Mouse (Mus musculus): Measurements from ENCODE around the gene Zfp692.

- TF ChIP-seq GATA1 (IDR thresholded peaks at IDR 0.05; ENCODE audit: low read length): no peak
- no peak for TF ChIP-seq TAL1 (IDR thresholded peaks at IDR 0.05; ENCODE audit: low read length)
Measured at GRCm38 (mm10) chr11:58357844-58358534, 51.1 kb downstream of the Zfp692 start.
